Mouse (Mus musculus): ENCODE data around the gene Cep164. TPM values are rescaled to one million over a fixed set of nuclear protein-coding genes. Genes with fewer than 3 reads are reported as not detected.
"Not testable (repeated sequence)": the region's sequence is repeated elsewhere in the genome, so short reads cannot be mapped to it uniquely, and the experiment has no call there.

The Cep164 gene
- polyA plus RNA-seq, 1 experiment from 2014 or later = 11.8 TPM

- Histone ChIP-seq H3K4me2 (ENCODE audit: low read depth, low read length) (no peak overlapping the region), H3K4me1 (ENCODE audit: control insufficient read depth, insufficient read depth, low read length) (peaks cover 5% of the 10 kb centered on the region; the same call in 1 of the 2 replicates), H3K27me3 (ENCODE audit: control insufficient read depth, insufficient read depth, low read length) (no peaks in the 10 kb centered on the region), H3K9ac (replicated peaks; ENCODE audit: low read depth, low read length) (no peak overlapping the region), H3K9me3 (ENCODE audit: control insufficient read depth, low read length) (no peaks in the 10 kb centered on the region), H3K27ac (ENCODE audit: low read depth, low read length) (no peak overlapping the region), H3K4me3 (ENCODE audit: low read depth, low read length) (no peak overlapping the region), H3K36me3 (ENCODE audit: control insufficient read depth, insufficient read depth, low read length) (no peaks in the 10 kb centered on the region)
- WGBS = 92% methylated on average over 8 of the region's 8 CpGs
- ATAC-seq (ENCODE audit: low read depth) = no peak
These were observed 41.4 kb downstream of the Cep164 start for GRCm38 (mm10) chr9:45787071-45787470.

- Histone ChIP-seq H3K36me3 (ENCODE audit: control insufficient read depth, insufficient read depth, low read length) (peaks cover 4% of the 10 kb centered on the region; the same call in 1 of the 2 replicates), H3K27ac (ENCODE audit: low read depth, low read length) (peak overlapping the region; percentile 83), H3K27me3 (ENCODE audit: control insufficient read depth, insufficient read depth, low read length) (no peaks in the 10 kb centered on the region), H3K4me3 (ENCODE audit: low read depth, low read length) (no peak overlapping the region), H3K4me1 (ENCODE audit: control insufficient read depth, insufficient read depth, low read length) (peaks cover 5% of the 10 kb centered on the region; the same call in 1 of the 2 replicates), H3K9me3 (ENCODE audit: control insufficient read depth, low read length) (no peaks in the 10 kb centered on the region), H3K9ac (replicated peaks; ENCODE audit: low read depth, low read length) (no peak overlapping the region), H3K4me2 (ENCODE audit: low read depth, low read length) (no peak overlapping the region)
- WGBS = 64% methylated on average over 12 of the region's 12 CpGs
- ATAC-seq (ENCODE audit: low read depth) = no peak
These were observed 45.0 kb downstream of the Cep164 start for GRCm38 (mm10) chr9:45783249-45784069.

- H3K4me2 ChIP-seq (ENCODE audit: low read depth, low read length) = no peak overlapping the region
- H3K9ac ChIP-seq (replicated peaks; ENCODE audit: low read depth, low read length) = no peak overlapping the region
- peaks cover 25% of the 10 kb centered on the region for H3K36me3 ChIP-seq (ENCODE audit: control insufficient read depth, insufficient read depth, low read length)
- peaks cover 5% of the 10 kb centered on the region; the same call in 1 of the 2 replicates for H3K4me1 ChIP-seq (ENCODE audit: control insufficient read depth, insufficient read depth, low read length)
- ATAC-seq (ENCODE audit: low read depth) = no peak
- WGBS = 70% methylated on average over 5 of the region's 6 CpGs
- H3K27ac ChIP-seq (ENCODE audit: low read depth, low read length) = no peak overlapping the region
- no peak overlapping the region for H3K4me3 ChIP-seq (ENCODE audit: low read depth, low read length)
- H3K9me3 ChIP-seq (ENCODE audit: control insufficient read depth, low read length) = no peaks in the 10 kb centered on the region
- H3K27me3 ChIP-seq (ENCODE audit: control insufficient read depth, insufficient read depth, low read length) = no peaks in the 10 kb centered on the region
These were observed 49.3 kb downstream of the Cep164 start for GRCm38 (mm10) chr9:45779201-45779600.

GRCm38 (mm10) chr9:45776176-45776575, 52.3 kb downstream of the Cep164 start:
- H3K4me3 ChIP-seq (ENCODE audit: low read depth, low read length); H3K27me3 ChIP-seq (ENCODE audit: control insufficient read depth, insufficient read depth, low read length); H3K4me1 ChIP-seq (ENCODE audit: control insufficient read depth, insufficient read depth, low read length); H3K9me3 ChIP-seq (ENCODE audit: control insufficient read depth, low read length); H3K9ac ChIP-seq (replicated peaks; ENCODE audit: low read depth, low read length); ATAC-seq (ENCODE audit: low read depth); H3K4me2 ChIP-seq (ENCODE audit: low read depth, low read length); H3K27ac ChIP-seq (ENCODE audit: low read depth, low read length): not testable (repeated sequence)
- 83% methylated on average over 3 of the region's 3 CpGs for WGBS
- H3K36me3 ChIP-seq (ENCODE audit: control insufficient read depth, insufficient read depth, low read length) = peaks cover 38% of the 10 kb centered on the region

GRCm38 (mm10) chr9:45774088-45774487, 54.4 kb downstream of the Cep164 start:
- Histone ChIP-seq H3K9ac (replicated peaks; ENCODE audit: low read depth, low read length) (no peak overlapping the region), H3K4me1 (ENCODE audit: control insufficient read depth, insufficient read depth, low read length) (no peaks in the 10 kb centered on the region), H3K4me3 (ENCODE audit: low read depth, low read length) (no peak overlapping the region), H3K36me3 (ENCODE audit: control insufficient read depth, insufficient read depth, low read length) (peaks cover 38% of the 10 kb centered on the region), H3K4me2 (ENCODE audit: low read depth, low read length) (no peak overlapping the region), H3K27ac (ENCODE audit: low read depth, low read length) (no peak overlapping the region), H3K27me3 (ENCODE audit: control insufficient read depth, insufficient read depth, low read length) (no peaks in the 10 kb centered on the region), H3K9me3 (ENCODE audit: control insufficient read depth, low read length) (no peaks in the 10 kb centered on the region)
- ATAC-seq (ENCODE audit: low read depth) = no peak
- 90% methylated on average over 6 of the region's 6 CpGs for WGBS

GRCm38 (mm10) chr9:45769596-45769995, 58.9 kb downstream of the Cep164 start:
- ATAC-seq (ENCODE audit: low read depth) = no peak
- H3K4me2 ChIP-seq (ENCODE audit: low read depth, low read length) = no peak overlapping the region
- H3K9me3 ChIP-seq (ENCODE audit: control insufficient read depth, low read length) = no peaks in the 10 kb centered on the region
- H3K9ac ChIP-seq (replicated peaks; ENCODE audit: low read depth, low read length) = no peak overlapping the region
- H3K36me3 ChIP-seq (ENCODE audit: control insufficient read depth, insufficient read depth, low read length) = peaks cover 17% of the 10 kb centered on the region
- no peaks in the 10 kb centered on the region for H3K4me1 ChIP-seq (ENCODE audit: control insufficient read depth, insufficient read depth, low read length)
- no peaks in the 10 kb centered on the region for H3K27me3 ChIP-seq (ENCODE audit: control insufficient read depth, insufficient read depth, low read length)
- WGBS = 92% methylated on average over 5 of the region's 5 CpGs
- H3K27ac ChIP-seq (ENCODE audit: low read depth, low read length) = no peak overlapping the region
- no peak overlapping the region for H3K4me3 ChIP-seq (ENCODE audit: low read depth, low read length)

GRCm38 (mm10) chr9:45768421-45768820, 60.1 kb downstream of the Cep164 start:
- H3K4me1 ChIP-seq (ENCODE audit: control insufficient read depth, insufficient read depth, low read length) = no peaks in the 10 kb centered on the region
- H3K27ac ChIP-seq (ENCODE audit: low read depth, low read length) = no peak overlapping the region
- 87% methylated on average over 18 of the region's 18 CpGs for WGBS
- H3K36me3 ChIP-seq (ENCODE audit: control insufficient read depth, insufficient read depth, low read length) = peaks cover 6% of the 10 kb centered on the region; the same call in 1 of the 2 replicates
- no peak overlapping the region for H3K4me3 ChIP-seq (ENCODE audit: low read depth, low read length)
- no peak overlapping the region for H3K9ac ChIP-seq (replicated peaks; ENCODE audit: low read depth, low read length)
- no peaks in the 10 kb centered on the region for H3K27me3 ChIP-seq (ENCODE audit: control insufficient read depth, insufficient read depth, low read length)
- no peak for ATAC-seq (ENCODE audit: low read depth)
- H3K4me2 ChIP-seq (ENCODE audit: low read depth, low read length) = no peak overlapping the region
- no peaks in the 10 kb centered on the region for H3K9me3 ChIP-seq (ENCODE audit: control insufficient read depth, low read length)

- Histone ChIP-seq H3K9me3 (ENCODE audit: control insufficient read depth, low read length) (no peaks in the 10 kb centered on the region), H3K36me3 (ENCODE audit: control insufficient read depth, insufficient read depth, low read length) (peaks cover 6% of the 10 kb centered on the region; the same call in 1 of the 2 replicates), H3K9ac (replicated peaks; ENCODE audit: low read depth, low read length) (no peak overlapping the region), H3K4me3 (ENCODE audit: low read depth, low read length) (no peak overlapping the region), H3K4me1 (ENCODE audit: control insufficient read depth, insufficient read depth, low read length) (no peaks in the 10 kb centered on the region), H3K4me2 (ENCODE audit: low read depth, low read length) (no peak overlapping the region), H3K27me3 (ENCODE audit: control insufficient read depth, insufficient read depth, low read length) (no peaks in the 10 kb centered on the region), H3K27ac (ENCODE audit: low read depth, low read length) (no peak overlapping the region)
- WGBS = 86% methylated on average over 8 of the region's 8 CpGs
- ATAC-seq (ENCODE audit: low read depth) = no peak
These were observed 61.3 kb downstream of the Cep164 start for GRCm38 (mm10) chr9:45767155-45767554.

GRCm38 (mm10) chr9:45766195-45766594, 62.3 kb downstream of the Cep164 start:
- no peak for ATAC-seq (ENCODE audit: low read depth)
- no peaks in the 10 kb centered on the region for H3K27me3 ChIP-seq (ENCODE audit: control insufficient read depth, insufficient read depth, low read length)
- no peaks in the 10 kb centered on the region for H3K9me3 ChIP-seq (ENCODE audit: control insufficient read depth, low read length)
- no peak overlapping the region for H3K27ac ChIP-seq (ENCODE audit: low read depth, low read length)
- 84% methylated on average over 6 of the region's 6 CpGs for WGBS
- no peak overlapping the region for H3K4me2 ChIP-seq (ENCODE audit: low read depth, low read length)
- H3K9ac ChIP-seq (replicated peaks; ENCODE audit: low read depth, low read length) = no peak overlapping the region
- peaks cover under 1% of the 10 kb centered on the region; the same call in 1 of the 2 replicates for H3K36me3 ChIP-seq (ENCODE audit: control insufficient read depth, insufficient read depth, low read length)
- no peak overlapping the region for H3K4me3 ChIP-seq (ENCODE audit: low read depth, low read length)
- H3K4me1 ChIP-seq (ENCODE audit: control insufficient read depth, insufficient read depth, low read length) = no peaks in the 10 kb centered on the region

All from neural tube, embryonic 14.5 days (tissue).